Mouse (Mus musculus) heart, embryonic 13.5 days (tissue): ENCODE measurements around the gene Myo3b. TPM values are rescaled to one million over a fixed set of nuclear protein-coding genes. Genes with fewer than 3 reads are reported as not detected.

Experiments
- ATAC-seq: fragments of 200-750 bp; cut with Nextera tagmentation; 2 replicates; pipeline ENCODE4 v1.8.0; 2017; ENCODE audit warnings: moderate TSS enrichment; ENCODE audit not compliant: insufficient number of reproducible peaks, low FRiP score, low TSS enrichment; ENCODE audit errors: extremely low read depth
- H3K27ac ChIP-seq: fragments of 300-500 bp; sonication (generic); replicated peaks from 2 replicates; pipeline ENCODE4 v1.5.1; 2015; ENCODE audit warnings: moderate library complexity, mild to moderate bottlenecking, inconsistent platforms
- H3K27me3 ChIP-seq: fragments of 300-500 bp; sonication (generic); replicated peaks from 2 replicates; pipeline ENCODE4 v1.6.1; 2015; ENCODE audit warnings: mild to moderate bottlenecking, inconsistent platforms
- H3K36me3 ChIP-seq: fragments of 300-500 bp; sonication (generic); 2 replicates; pipeline ENCODE4 v1.6.1; 2015; ENCODE audit warnings: mild to moderate bottlenecking, inconsistent platforms
- H3K4me1 ChIP-seq: fragments of 300-500 bp; sonication (generic); 2 replicates; pipeline ENCODE4 v1.6.1; 2015; ENCODE audit warnings: inconsistent platforms
- H3K4me2 ChIP-seq: fragments of 300-500 bp; sonication (generic); 2 replicates; pipeline ENCODE4 v1.6.1; 2015; ENCODE audit warnings: inconsistent platforms, mild to moderate bottlenecking, moderate library complexity
- H3K4me3 ChIP-seq: fragments of 300-500 bp; sonication (generic); 2 replicates; pipeline ENCODE4 v1.5.1; 2015; ENCODE audit warnings: moderate library complexity, mild to moderate bottlenecking, inconsistent platforms
- H3K9ac ChIP-seq: fragments of 300-500 bp; sonication (generic); 2 replicates; pipeline ENCODE4 v1.6.1; 2015; ENCODE audit warnings: inconsistent platforms, mild to moderate bottlenecking, moderate library complexity
- H3K9me3 ChIP-seq: fragments of 300-500 bp; sonication (generic); 2 replicates; pipeline ENCODE4 v1.6.1; 2016; ENCODE audit warnings: inconsistent platforms
- WGBS: fragments of 180-500 bp; shearing (Covaris S2); methylation state at CpG from one replicate; pipeline ENCODE4 v1.1.7; 2015; ENCODE audit warnings: mixed read lengths; 5-methylcytosine and 5-hydroxymethylcytosine counted together
- polyA plus RNA-seq: library from polyadenylated mRNA; unstranded; fragments of >200 nt; fragmentation: Nextera tagmentation; extraction: Ambion mirVana; gene quantifications from 2 replicates; pipeline ENCODE4 v1.2.1, GENCODE M21; 2015

Gene Myo3b
- polyA plus RNA-seq, 1 experiment from 2014 or later, result 0.20 TPM

- Histone ChIP-seq H3K36me3 (no peaks in the 10 kb centered on the region), H3K4me3 (no peak overlapping the region), H3K27ac (no peak overlapping the region), H3K27me3 (no peaks in the 10 kb centered on the region), H3K4me2 (no peak overlapping the region), H3K9ac (no peak overlapping the region), H3K4me1 (peaks cover 10% of the 10 kb centered on the region), H3K9me3 (no peaks in the 10 kb centered on the region)
- 67% methylated on average over 6 of the region's 6 CpGs for WGBS
- no peak for ATAC-seq
Measured at GRCm38 (mm10) chr2:70419336-70419735, 380.4 kb downstream of the Myo3b start.

- Histone ChIP-seq H3K27me3 (no peaks in the 10 kb centered on the region), H3K4me3 (no peak overlapping the region), H3K36me3 (no peaks in the 10 kb centered on the region), H3K4me2 (no peak overlapping the region), H3K9ac (no peak overlapping the region), H3K27ac (no peak overlapping the region), H3K4me1 (peaks cover 10% of the 10 kb centered on the region), H3K9me3 (no peaks in the 10 kb centered on the region)
- no peak for ATAC-seq
- WGBS, result 37% methylated on average over 13 of the region's 13 CpGs
Measured at GRCm38 (mm10) chr2:70421144-70421874, 382.4 kb downstream of the Myo3b start.

- 57% methylated on average over 11 of the region's 11 CpGs for WGBS
- H3K4me1 ChIP-seq, result peaks cover 10% of the 10 kb centered on the region
- H3K9me3 ChIP-seq, result no peaks in the 10 kb centered on the region
- no peak for ATAC-seq
- no peak overlapping the region for H3K4me3 ChIP-seq
- H3K27me3 ChIP-seq, result no peaks in the 10 kb centered on the region
- H3K9ac ChIP-seq, result no peak overlapping the region
- no peaks in the 10 kb centered on the region for H3K36me3 ChIP-seq
- no peak overlapping the region for H3K4me2 ChIP-seq
- no peak overlapping the region for H3K27ac ChIP-seq
Measured at GRCm38 (mm10) chr2:70425611-70426010, 386.7 kb downstream of the Myo3b start.

GRCm38 (mm10) chr2:70443035-70443434, 404.1 kb downstream of the Myo3b start:
- peaks cover 20% of the 10 kb centered on the region for H3K4me1 ChIP-seq
- peaks cover 30% of the 10 kb centered on the region for H3K27me3 ChIP-seq
- no peak overlapping the region for H3K9ac ChIP-seq
- peak overlapping the region; percentile 53 for H3K4me2 ChIP-seq
- 0 out of 2 replicates have a peak, but pooled peaks cover under 1% of the 10 kb centered on the region for H3K9me3 ChIP-seq
- WGBS, result 3% methylated on average over 4 of the region's 4 CpGs
- no peaks in the 10 kb centered on the region for H3K36me3 ChIP-seq
- H3K4me3 ChIP-seq, result no peak overlapping the region
- 0 out of 2 replicates have a peak overlapping the region, but pooled peaks have one; percentile 20 for H3K27ac ChIP-seq
- no peak; the same call in 1 of the 2 replicates for ATAC-seq

- no peaks in the 10 kb centered on the region for H3K36me3 ChIP-seq
- H3K27me3 ChIP-seq, result peaks cover 37% of the 10 kb centered on the region
- peaks cover 20% of the 10 kb centered on the region for H3K4me1 ChIP-seq
- peak overlapping the region; percentile 53 for H3K4me2 ChIP-seq
- no peak overlapping the region for H3K27ac ChIP-seq
- no peak overlapping the region for H3K4me3 ChIP-seq
- H3K9ac ChIP-seq, result no peak overlapping the region
- WGBS, result 13% methylated on average over 7 of the region's 7 CpGs
- no peak for ATAC-seq
- no peaks in the 10 kb centered on the region for H3K9me3 ChIP-seq
Measured at GRCm38 (mm10) chr2:70444141-70444540, 405.2 kb downstream of the Myo3b start.

GRCm38 (mm10) chr2:70456205-70456604, 417.3 kb downstream of the Myo3b start:
- H3K9ac ChIP-seq, result peak overlapping the region; percentile 70; the same call in 1 of the 2 replicates
- ATAC-seq, result no peak

GRCm38 (mm10) chr2:70463606-70464005, 424.7 kb downstream of the Myo3b start:
- Histone ChIP-seq H3K27ac (no peak overlapping the region), H3K9ac (no peak overlapping the region), H3K4me2 (no peak overlapping the region), H3K4me3 (no peak overlapping the region), H3K27me3 (peaks cover 46% of the 10 kb centered on the region), H3K4me1 (no peaks in the 10 kb centered on the region), H3K36me3 (no peaks in the 10 kb centered on the region), H3K9me3 (no peaks in the 10 kb centered on the region)
- 82% methylated on average over 1 of the region's 1 CpGs for WGBS
- ATAC-seq, result no peak

More at GRCm38 (mm10) chr2:70456205-70456604, 417.3 kb downstream of the Myo3b start:
- peaks cover 31% of the 10 kb centered on the region for H3K27me3 ChIP-seq
- no peaks in the 10 kb centered on the region for H3K4me1 ChIP-seq
- no peak overlapping the region for H3K27ac ChIP-seq
- H3K4me2 ChIP-seq, result peak overlapping the region; percentile 70
- H3K9me3 ChIP-seq, result no peaks in the 10 kb centered on the region
- WGBS, result 8% methylated on average over 12 of the region's 12 CpGs
- peak overlapping the region; percentile 47 for H3K4me3 ChIP-seq
- no peaks in the 10 kb centered on the region for H3K36me3 ChIP-seq

- ATAC-seq, result no peak
Measured at GRCm38 (mm10) chr2:70471136-70471535, 432.2 kb downstream of the Myo3b start.

GRCm38 (mm10) chr2:70471861-70472620, 433.1 kb downstream of the Myo3b start:
- Histone ChIP-seq H3K27me3 (peaks cover 88% of the 10 kb centered on the region), H3K27ac (no peak overlapping the region), H3K4me1 (peaks cover 52% of the 10 kb centered on the region), H3K4me3 (peak overlapping the region; percentile 54), H3K4me2 (peak overlapping the region; percentile 80), H3K36me3 (no peaks in the 10 kb centered on the region), H3K9ac (peak overlapping the region; percentile 56; the same call in 1 of the 2 replicates), H3K9me3 (no peaks in the 10 kb centered on the region)
- ATAC-seq, result no peak
- under 1% methylated on average over 48 of the region's 48 CpGs for WGBS

More at GRCm38 (mm10) chr2:70471136-70471535, 432.2 kb downstream of the Myo3b start:
- no peak overlapping the region for H3K4me2 ChIP-seq
- no peak overlapping the region for H3K9ac ChIP-seq
- no peaks in the 10 kb centered on the region for H3K9me3 ChIP-seq
- H3K27me3 ChIP-seq, result peaks cover 87% of the 10 kb centered on the region
- no peak overlapping the region for H3K4me3 ChIP-seq
- H3K36me3 ChIP-seq, result no peaks in the 10 kb centered on the region
- 22% methylated on average over 5 of the region's 5 CpGs for WGBS
- H3K4me1 ChIP-seq, result peaks cover 43% of the 10 kb centered on the region
- no peak overlapping the region for H3K27ac ChIP-seq
